Mouse (Mus musculus): ENCODE measurements at regions not wholly inside any gene's neighbourhood (a gene's known extent, or its start where the extent isn't known, plus 50 kb on each side); places are given as distances from the start of the nearest gene placed in this dataset.

- TF ChIP-seq CTCF (IDR thresholded peaks at IDR 0.05; ENCODE audit: control insufficient read depth, insufficient read depth, insufficient replicate concordance, low read depth, low read length): no peak
- no peak for TF ChIP-seq POLR2A (IDR thresholded peaks at IDR 0.05; ENCODE audit: control insufficient read depth, low read depth, low read length)
Observed at GRCm38 (mm10) chr6:31016566-31016965, 57.7 kb upstream of the Klf14 start.
